Mouse (Mus musculus) mesoderm, embryonic 11.5 days (tissue): ENCODE measurements at regions not wholly inside any gene's neighbourhood (a gene's known extent, or its start where the extent isn't known, plus 50 kb on each side); places are given as distances from the start of the nearest gene placed in this dataset.

Source experiments
- DNase-seq: peaks from one replicate; pipeline ENCODE4 v3.0.0-alpha.2; 2012; ENCODE audit warnings: low read depth, low spot score

DNA sequence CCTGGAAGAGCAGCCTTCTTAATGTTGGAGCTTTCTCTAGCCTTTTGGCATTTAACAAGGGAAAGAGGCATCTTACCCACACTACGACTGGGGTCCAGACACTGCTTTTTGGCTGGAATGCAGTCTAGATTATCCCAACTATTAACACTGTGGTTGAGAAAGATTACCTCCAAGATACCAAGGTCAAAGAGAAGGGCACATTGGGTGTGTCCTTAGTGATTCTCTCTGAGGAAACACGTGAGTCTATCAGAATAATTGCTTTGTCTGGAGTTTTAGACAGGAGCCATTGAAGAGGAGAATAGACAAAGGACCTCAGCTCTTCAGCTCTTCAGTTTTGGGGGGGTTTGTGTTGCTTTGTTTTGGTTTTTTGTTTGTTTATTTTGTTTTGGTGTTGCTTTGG, 234.0 kb upstream of the Mgmt start:
- DNase-seq = no peak

- no peak for DNase-seq
Observed at GRCm38 (mm10) chr7:136664424-136665082, 229.9 kb upstream of the Mgmt start.

DNA sequence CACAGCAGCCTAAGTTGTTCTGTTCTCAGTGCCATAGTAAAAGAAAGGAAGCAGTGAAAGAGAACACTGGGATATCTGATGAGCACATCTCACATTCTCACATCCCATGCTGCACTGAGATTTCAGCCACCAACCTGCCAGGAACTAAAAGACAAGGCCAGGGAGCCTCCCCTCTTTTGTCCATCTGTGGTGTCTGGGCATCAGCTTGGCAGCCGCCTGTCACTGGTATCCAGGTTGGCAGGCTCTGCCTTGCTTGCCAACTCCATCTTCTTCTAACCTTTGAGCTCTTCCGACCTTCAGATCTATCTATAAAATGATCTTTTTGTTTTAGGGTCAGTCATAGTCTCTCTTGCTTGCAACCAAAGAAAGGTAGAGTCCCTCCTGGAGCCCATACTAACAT, 228.5 kb upstream of the Mgmt start:
- DNase-seq = no peak

DNA sequence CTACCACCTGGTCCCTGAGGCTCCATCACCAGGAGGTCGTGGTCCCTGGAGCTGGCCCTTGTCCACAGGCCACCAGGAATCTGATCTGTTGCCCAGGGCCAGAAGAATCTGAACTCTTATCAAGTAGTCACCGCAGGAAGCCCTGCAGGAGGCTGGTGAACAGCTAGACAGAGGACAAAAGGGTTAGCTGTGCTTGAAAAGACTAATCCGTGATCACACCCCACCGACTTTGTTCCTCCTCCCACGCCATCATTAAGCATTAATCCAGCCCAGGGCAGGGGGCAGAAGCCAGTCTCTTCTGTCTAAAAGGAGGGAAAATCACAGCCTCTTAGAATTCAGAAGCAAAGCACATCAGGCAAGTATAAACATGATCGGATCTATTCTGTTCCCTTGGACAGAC, 227.7 kb upstream of the Mgmt start:
- no peak for DNase-seq

GRCm38 (mm10) chr7:136670675-136671074, 223.7 kb upstream of the Mgmt start:
- no peak for DNase-seq

DNA sequence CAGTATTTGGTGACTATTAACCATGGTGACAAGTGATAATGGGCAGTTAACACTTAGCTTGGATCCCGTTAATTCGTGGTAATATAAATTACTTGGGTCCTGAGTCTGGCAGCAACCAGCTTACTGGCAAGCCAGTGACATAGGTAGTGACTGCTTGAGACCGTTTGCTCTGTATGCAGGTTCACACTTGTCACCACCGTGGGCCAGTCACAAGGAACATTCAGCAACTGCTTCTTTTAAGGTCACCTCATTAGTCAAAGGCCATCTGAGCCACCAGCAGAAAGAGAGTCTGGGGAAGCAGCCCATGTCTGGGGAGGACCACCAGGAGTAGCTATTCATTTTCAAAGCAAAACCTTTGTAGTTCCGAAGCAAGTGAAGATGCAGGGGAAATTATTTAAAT, 220.3 kb upstream of the Mgmt start:
- DNase-seq = no peak

DNA sequence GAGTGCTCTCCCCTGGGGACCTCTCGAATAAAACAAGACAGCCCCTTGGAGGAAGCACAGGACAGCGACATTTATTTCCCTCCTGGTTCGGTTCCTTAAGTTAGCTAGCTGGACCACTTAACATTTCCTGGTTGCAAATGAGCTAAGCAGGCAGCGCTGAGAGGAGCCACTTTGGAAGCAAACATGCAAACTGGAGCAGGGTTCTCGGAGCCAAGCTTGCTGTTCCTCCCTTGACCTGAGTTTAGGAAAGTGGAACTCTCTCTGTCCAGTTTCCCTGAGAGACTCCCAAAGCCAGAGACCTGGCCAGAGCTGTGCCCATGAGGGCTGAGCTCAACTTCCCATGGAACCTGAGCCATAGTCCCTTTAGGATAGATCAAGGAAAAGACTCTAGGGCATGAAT, 219.4 kb upstream of the Mgmt start:
- DNase-seq = no peak

DNA sequence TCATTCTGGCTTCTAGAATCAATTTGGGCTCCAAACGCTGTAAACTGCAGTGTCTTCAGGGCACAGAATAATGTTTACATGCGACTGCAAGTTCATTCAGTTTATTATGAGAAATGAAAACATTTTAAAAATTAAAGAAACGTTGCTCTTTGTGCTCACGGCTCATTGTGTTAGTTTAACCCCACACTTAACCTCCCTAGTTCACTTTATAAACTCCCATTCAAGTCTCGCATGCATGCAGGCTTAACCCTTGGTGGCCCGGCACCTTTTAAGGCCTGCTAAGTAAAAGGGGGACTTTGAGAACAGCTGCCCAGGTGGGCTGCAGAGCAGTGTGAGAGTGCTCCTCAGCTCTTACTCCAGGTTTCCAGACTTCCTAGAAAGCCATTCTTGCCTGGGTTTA, 218.3 kb upstream of the Mgmt start:
- no peak for DNase-seq

DNA sequence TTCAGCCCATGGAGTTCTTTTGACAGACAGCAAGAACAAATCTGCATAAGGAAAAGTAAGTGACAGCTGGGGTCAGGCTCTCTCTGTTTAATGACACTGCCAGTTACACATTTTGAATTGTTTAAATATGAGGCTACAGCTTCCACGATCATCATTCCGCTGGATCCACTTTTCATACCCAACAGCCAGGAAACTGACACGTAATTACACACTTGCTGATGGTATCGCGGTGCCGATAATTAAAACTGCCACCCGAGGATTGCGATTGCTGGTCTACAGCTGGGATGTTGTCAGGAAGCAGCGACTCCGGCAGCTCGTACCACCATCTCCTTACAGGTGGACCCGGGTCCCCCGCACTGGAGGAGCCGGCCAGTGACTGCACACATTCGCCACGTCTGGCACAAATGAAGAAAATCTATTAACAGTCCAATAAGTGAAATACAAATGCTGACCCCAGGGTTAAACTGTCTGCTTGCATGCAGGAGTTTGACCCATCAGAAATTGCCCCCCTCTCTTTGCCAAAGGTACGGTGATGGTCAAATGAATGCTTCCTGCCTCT, 217.3 kb upstream of the Mgmt start:
- DNase-seq = no peak

- no peak for DNase-seq
Observed at GRCm38 (mm10) chr7:136689579-136689978, 204.8 kb upstream of the Mgmt start.

DNA sequence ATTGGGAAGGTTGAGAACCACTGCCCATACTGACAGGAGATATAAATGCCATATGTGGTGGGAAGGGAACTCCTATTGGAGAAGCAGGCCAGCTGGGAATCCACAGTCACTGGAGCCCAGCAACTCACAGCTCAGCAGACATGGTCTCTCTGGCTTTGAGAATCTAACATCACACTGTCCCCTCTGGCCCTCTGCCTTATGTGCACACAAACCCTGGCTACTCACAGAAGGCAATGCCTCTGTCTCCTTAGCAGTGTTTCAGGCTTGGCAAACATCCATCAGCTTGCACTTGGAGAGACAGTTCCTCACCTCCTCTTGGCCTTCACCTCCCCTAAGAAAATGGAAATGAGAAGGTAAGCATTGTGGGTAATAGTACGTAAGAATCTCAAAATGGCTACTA, 188.2 kb upstream of the Mgmt start:
- DNase-seq = no peak

GRCm38 (mm10) chr7:136707200-136708003, 187.0 kb upstream of the Mgmt start:
- no peak for DNase-seq

DNA sequence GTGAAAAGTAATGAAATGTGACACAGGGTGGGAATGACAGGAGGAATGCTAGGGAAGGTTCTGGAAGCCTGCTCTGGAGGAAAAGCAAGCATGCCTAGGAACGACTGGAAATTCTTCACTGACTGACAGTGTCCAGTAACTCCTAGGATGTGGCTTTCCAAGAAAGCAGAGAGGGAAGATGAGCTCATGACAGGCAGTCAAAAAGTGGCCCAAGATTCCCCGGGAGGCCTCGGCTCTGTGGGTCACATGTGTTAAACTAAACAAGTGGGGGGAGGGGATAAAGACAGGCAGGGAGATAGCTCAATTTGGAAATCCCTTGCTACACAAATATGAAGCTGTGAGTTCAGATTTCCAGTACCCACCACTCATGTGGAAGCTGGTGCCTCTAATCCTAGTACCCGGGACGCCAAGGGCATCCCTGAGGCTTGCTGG, 186.4 kb upstream of the Mgmt start:
- no peak for DNase-seq

- no peak for DNase-seq
Observed at GRCm38 (mm10) chr7:136710653-136711052, 183.8 kb upstream of the Mgmt start.

- no peak for DNase-seq
Observed at GRCm38 (mm10) chr7:136712962-136713640, 181.3 kb upstream of the Mgmt start.

GRCm38 (mm10) chr7:136727628-136728402, 166.6 kb upstream of the Mgmt start:
- DNase-seq = no peak

DNA sequence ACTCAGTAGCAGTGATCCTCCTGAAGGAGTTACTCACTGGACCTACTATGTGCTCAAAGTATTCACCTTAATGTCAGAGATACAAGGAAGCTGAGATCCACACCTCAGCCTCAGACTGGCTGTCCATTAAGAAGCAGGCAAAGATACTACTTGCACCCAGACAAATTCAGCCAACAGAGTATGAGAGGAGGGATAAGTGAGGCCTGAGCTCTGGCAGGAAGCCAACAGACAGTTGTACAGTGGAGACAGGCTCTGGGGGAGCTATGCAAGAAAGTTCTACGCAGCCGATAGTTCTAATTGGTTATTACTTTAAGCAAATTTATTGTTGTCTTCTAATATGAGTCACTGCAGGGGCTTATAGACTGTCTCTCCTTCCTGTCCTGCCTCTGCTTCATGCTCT, 152.2 kb upstream of the Mgmt start:
- DNase-seq = no peak

DNA sequence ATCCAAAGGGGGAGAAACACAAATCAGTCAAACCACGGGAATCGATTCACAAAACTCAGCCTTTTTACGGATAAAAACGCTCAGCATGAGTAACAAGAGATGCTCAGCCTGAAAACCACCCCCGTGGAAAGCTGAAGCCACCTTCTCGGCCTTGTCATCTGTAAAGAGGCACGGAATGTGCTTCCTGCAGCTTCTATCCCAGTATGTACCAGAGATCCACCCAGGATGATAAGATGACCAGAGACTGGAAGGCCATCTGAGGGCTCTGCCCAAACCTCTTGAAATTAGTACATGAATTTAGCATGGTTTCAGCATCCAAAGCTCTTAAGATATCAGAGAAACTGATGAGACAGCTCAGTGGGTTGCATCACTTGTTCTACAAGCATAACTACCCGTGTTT, 149.0 kb upstream of the Mgmt start:
- DNase-seq = no peak

DNA sequence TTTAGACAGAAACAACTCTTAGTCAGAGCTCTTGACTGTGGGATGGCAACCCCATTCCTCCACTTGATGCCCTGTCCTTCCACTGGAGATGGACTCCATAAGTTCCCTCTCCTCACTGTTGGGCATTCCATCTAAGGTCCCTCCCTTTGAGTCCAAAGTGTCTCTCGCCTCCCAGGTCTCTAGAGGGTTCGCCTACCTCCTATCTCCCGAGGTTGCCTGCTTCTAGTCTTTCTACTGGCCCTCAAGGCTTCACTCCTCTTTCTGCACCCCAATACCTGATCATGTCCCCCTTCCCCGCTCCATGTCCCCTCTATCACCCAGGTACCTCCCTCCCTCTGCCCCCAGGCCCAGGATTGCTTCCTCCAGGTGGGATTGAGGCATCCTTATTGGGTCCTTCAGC, 142.9 kb upstream of the Mgmt start:
- no peak for DNase-seq

DNA sequence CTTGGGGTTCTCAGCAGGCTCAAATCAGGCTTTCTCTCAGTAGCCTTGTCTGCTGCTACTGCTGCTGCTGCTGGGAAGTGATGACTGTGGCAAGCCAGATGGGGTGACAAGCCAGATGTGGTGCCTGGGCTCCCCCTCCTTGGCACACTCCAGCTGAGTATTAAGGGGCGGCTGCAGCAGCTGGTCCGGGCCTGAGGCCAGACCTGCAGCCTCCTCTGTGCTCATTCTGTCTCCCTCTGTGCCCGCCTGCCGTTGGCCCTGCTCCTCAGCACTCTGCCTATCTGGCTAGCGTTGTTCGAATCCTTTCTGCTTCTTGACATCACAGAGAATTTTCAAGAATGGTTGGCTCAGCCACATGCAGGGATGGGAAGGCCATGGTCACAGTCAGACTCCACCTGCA, 139.6 kb upstream of the Mgmt start:
- DNase-seq = no peak

- no peak for DNase-seq
Observed at GRCm38 (mm10) chr7:136765026-136765425, 129.4 kb upstream of the Mgmt start.

GRCm38 (mm10) chr7:136767231-136767630, 127.2 kb upstream of the Mgmt start:
- no peak for DNase-seq
